Mouse (Mus musculus): ENCODE measurements around the gene D930020B18Rik. TPM values are rescaled to one million over a fixed set of nuclear protein-coding genes. Genes with fewer than 3 reads are reported as not detected.

The D930020B18Rik gene
- polyA plus RNA-seq, 1 experiment from 2014 or later = 0.12 TPM

- H3K36me3 ChIP-seq (ENCODE audit: control insufficient read depth, insufficient read depth) = no peaks in the 10 kb centered on the region
- no peaks in the 10 kb centered on the region for H3K4me1 ChIP-seq (replicated peaks; ENCODE audit: control insufficient read depth, insufficient read depth, low read length)
- no peak for ATAC-seq
- no peak overlapping the region for H3K4me2 ChIP-seq (replicated peaks; ENCODE audit: low read depth)
- no peak overlapping the region for H3K4me3 ChIP-seq (ENCODE audit: low read depth, low read length)
- no peaks in the 10 kb centered on the region for H3K9me3 ChIP-seq (ENCODE audit: control insufficient read depth)
- no peak overlapping the region for H3K27ac ChIP-seq (ENCODE audit: low read depth, low read length)
- H3K9ac ChIP-seq (ENCODE audit: low read depth, low read length) = no peak overlapping the region
- WGBS = 78% methylated on average over 15 of the region's 15 CpGs
- H3K27me3 ChIP-seq (replicated peaks; ENCODE audit: control insufficient read depth, insufficient read depth, low read length) = no peaks in the 10 kb centered on the region
- TF ChIP-seq CTCF (IDR thresholded peaks at IDR 0.05; ENCODE audit: low read depth) = no peak
These were observed 64.2 kb downstream of the D930020B18Rik start for GRCm38 (mm10) chr10:121705399-121706163.

DNA sequence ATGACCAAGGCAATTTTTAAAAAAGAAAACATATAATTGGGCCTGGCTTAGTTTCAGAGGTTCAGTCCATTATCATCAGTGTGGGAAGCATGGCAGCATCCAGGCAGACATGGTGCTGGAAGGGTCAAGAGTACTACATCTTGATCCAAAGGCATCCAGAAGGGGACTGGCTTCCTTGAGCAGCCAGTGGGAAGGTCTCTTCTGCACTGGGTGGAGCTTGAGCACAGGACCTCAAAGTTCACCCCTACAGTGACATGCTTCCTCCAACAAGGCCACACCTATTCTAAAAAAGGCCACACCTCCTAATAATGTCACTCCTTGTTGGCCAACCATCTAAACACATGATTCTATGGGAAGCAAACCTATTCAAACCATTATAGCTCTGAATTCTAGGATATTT lies 75.5 kb downstream of the D930020B18Rik start:
- H3K27ac ChIP-seq (ENCODE audit: low read depth, low read length) = no peak overlapping the region
- no peaks in the 10 kb centered on the region for H3K36me3 ChIP-seq (ENCODE audit: control insufficient read depth, insufficient read depth)
- H3K27me3 ChIP-seq (replicated peaks; ENCODE audit: control insufficient read depth, insufficient read depth, low read length) = no peaks in the 10 kb centered on the region
- no peak for TF ChIP-seq CTCF (IDR thresholded peaks at IDR 0.05; ENCODE audit: low read depth)
- no peak overlapping the region for H3K4me3 ChIP-seq (ENCODE audit: low read depth, low read length)
- H3K4me1 ChIP-seq (replicated peaks; ENCODE audit: control insufficient read depth, insufficient read depth, low read length) = no peaks in the 10 kb centered on the region
- H3K9me3 ChIP-seq (ENCODE audit: control insufficient read depth) = no peaks in the 10 kb centered on the region; the same call in 1 of the 2 replicates
- no peak overlapping the region for H3K4me2 ChIP-seq (replicated peaks; ENCODE audit: low read depth)
- no peak overlapping the region for H3K9ac ChIP-seq (ENCODE audit: low read depth, low read length)
- ATAC-seq = no peak

DNA sequence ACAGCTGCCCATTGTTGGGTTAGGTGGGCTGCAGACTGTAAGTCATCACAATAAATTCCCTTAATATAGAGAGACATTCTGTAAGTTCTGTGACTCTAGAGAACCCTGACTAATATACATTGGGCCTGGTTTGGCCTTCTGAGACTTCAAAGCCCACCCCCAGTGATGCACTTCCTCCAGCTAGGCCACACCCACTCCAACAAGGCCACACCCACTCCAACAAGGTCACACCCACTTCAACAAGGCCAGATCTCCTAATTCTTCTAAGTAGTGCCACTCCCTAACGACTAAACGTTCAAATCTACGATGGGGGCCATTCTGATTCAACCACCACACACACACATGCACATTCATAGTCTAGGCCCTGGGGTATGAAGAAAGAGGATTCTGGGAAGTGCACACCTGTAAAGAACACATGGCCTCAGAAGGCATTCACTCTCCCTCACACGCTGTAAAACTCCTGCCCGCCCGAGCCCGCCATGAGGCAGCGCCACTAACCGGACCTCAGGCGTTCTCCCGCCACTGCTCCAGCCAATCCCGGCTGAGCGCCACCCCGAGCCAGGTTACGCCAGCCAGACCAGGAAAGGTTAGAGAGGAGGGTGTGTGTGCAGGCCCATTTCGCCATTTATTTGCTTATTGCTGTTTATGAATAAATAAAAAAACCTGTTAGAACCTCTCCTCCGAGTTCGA lies 77.7 kb downstream of the D930020B18Rik start:
- Histone ChIP-seq H3K4me1 (replicated peaks; ENCODE audit: control insufficient read depth, insufficient read depth, low read length) (no peaks in the 10 kb centered on the region), H3K27ac (ENCODE audit: low read depth, low read length) (no peak overlapping the region), H3K9me3 (ENCODE audit: control insufficient read depth) (peaks cover 6% of the 10 kb centered on the region; the same call in 1 of the 2 replicates), H3K9ac (ENCODE audit: low read depth, low read length) (no peak overlapping the region), H3K4me2 (replicated peaks; ENCODE audit: low read depth) (no peak overlapping the region), H3K27me3 (replicated peaks; ENCODE audit: control insufficient read depth, insufficient read depth, low read length) (no peaks in the 10 kb centered on the region), H3K36me3 (ENCODE audit: control insufficient read depth, insufficient read depth) (no peaks in the 10 kb centered on the region), H3K4me3 (ENCODE audit: low read depth, low read length) (no peak overlapping the region)
- 93% methylated on average over 18 of the region's 18 CpGs for WGBS
- ATAC-seq = no peak
- TF ChIP-seq CTCF (IDR thresholded peaks at IDR 0.05; ENCODE audit: low read depth) = no peak

GRCm38 (mm10) chr10:121720701-121721100 lies 79.3 kb downstream of the D930020B18Rik start:
- H3K27me3 ChIP-seq (replicated peaks; ENCODE audit: control insufficient read depth, insufficient read depth, low read length) = no peaks in the 10 kb centered on the region
- no peak overlapping the region for H3K9ac ChIP-seq (ENCODE audit: low read depth, low read length)
- TF ChIP-seq CTCF (IDR thresholded peaks at IDR 0.05; ENCODE audit: low read depth) = no peak
- 95% methylated on average over 13 of the region's 13 CpGs for WGBS
- ATAC-seq = no peak
- H3K4me3 ChIP-seq (ENCODE audit: low read depth, low read length) = no peak overlapping the region
- no peaks in the 10 kb centered on the region for H3K4me1 ChIP-seq (replicated peaks; ENCODE audit: control insufficient read depth, insufficient read depth, low read length)
- H3K9me3 ChIP-seq (ENCODE audit: control insufficient read depth) = peaks cover 6% of the 10 kb centered on the region; the same call in 1 of the 2 replicates
- H3K27ac ChIP-seq (ENCODE audit: low read depth, low read length) = no peak overlapping the region
- H3K36me3 ChIP-seq (ENCODE audit: control insufficient read depth, insufficient read depth) = no peaks in the 10 kb centered on the region
- no peak overlapping the region for H3K4me2 ChIP-seq (replicated peaks; ENCODE audit: low read depth)

- H3K9ac ChIP-seq (ENCODE audit: low read depth, low read length) = no peak overlapping the region
- no peak overlapping the region for H3K4me3 ChIP-seq (ENCODE audit: low read depth, low read length)
- H3K9me3 ChIP-seq (ENCODE audit: control insufficient read depth) = peaks cover 6% of the 10 kb centered on the region; the same call in 1 of the 2 replicates
- H3K27ac ChIP-seq (ENCODE audit: low read depth, low read length) = no peak overlapping the region
- ATAC-seq = no peak
- no peak overlapping the region for H3K4me2 ChIP-seq (replicated peaks; ENCODE audit: low read depth)
- no peaks in the 10 kb centered on the region for H3K36me3 ChIP-seq (ENCODE audit: control insufficient read depth, insufficient read depth)
- 61% methylated on average over 4 of the region's 4 CpGs for WGBS
- H3K4me1 ChIP-seq (replicated peaks; ENCODE audit: control insufficient read depth, insufficient read depth, low read length) = no peaks in the 10 kb centered on the region
- TF ChIP-seq CTCF (IDR thresholded peaks at IDR 0.05; ENCODE audit: low read depth) = no peak
- no peaks in the 10 kb centered on the region for H3K27me3 ChIP-seq (replicated peaks; ENCODE audit: control insufficient read depth, insufficient read depth, low read length)
These were observed 85.1 kb downstream of the D930020B18Rik start for GRCm38 (mm10) chr10:121726505-121726904.

- Histone ChIP-seq H3K9ac (ENCODE audit: low read depth, low read length) (no peak overlapping the region), H3K4me3 (ENCODE audit: low read depth, low read length) (no peak overlapping the region), H3K9me3 (ENCODE audit: control insufficient read depth) (peaks cover 4% of the 10 kb centered on the region; the same call in 1 of the 2 replicates), H3K4me1 (replicated peaks; ENCODE audit: control insufficient read depth, insufficient read depth, low read length) (no peaks in the 10 kb centered on the region), H3K36me3 (ENCODE audit: control insufficient read depth, insufficient read depth) (no peaks in the 10 kb centered on the region), H3K27me3 (replicated peaks; ENCODE audit: control insufficient read depth, insufficient read depth, low read length) (no peaks in the 10 kb centered on the region), H3K27ac (ENCODE audit: low read depth, low read length) (no peak overlapping the region), H3K4me2 (replicated peaks; ENCODE audit: low read depth) (no peak overlapping the region)
- WGBS = 71% methylated on average over 4 of the region's 4 CpGs
- TF ChIP-seq CTCF (IDR thresholded peaks at IDR 0.05; ENCODE audit: low read depth) = no peak
- no peak for ATAC-seq
These were observed 85.8 kb downstream of the D930020B18Rik start for GRCm38 (mm10) chr10:121727151-121727550.

Measured in intestine, postnatal 0 days (tissue).